Mouse (Mus musculus) kidney, embryonic 16.5 days (tissue): ENCODE measurements around the gene Atpaf2. TPM values are rescaled to one million over a fixed set of nuclear protein-coding genes. Genes with fewer than 3 reads are reported as not detected.
"Not testable (repeated sequence)": the region's sequence is repeated elsewhere in the genome, so short reads cannot be mapped to it uniquely, and the experiment has no call there.

Experiments used
- ATAC-seq: fragments of 200-750 bp; cut with Nextera tagmentation; 2 replicates; pipeline ENCODE4 v1.8.0; 2017; ENCODE audit warnings: moderate TSS enrichment; ENCODE audit not compliant: low FRiP score, low TSS enrichment
- H3K27ac ChIP-seq: fragments of 300-500 bp; sonication (generic); 2 replicates; pipeline ENCODE4 v1.5.1; 2014; ENCODE audit warnings: low read length
- H3K27me3 ChIP-seq: fragments of 300-500 bp; sonication (generic); 2 replicates; pipeline ENCODE4 v1.6.1; 2014; ENCODE audit warnings: low read length, control low read depth, mixed read lengths; ENCODE audit not compliant: insufficient read depth
- H3K36me3 ChIP-seq: fragments of 300-500 bp; sonication (generic); 2 replicates; pipeline ENCODE4 v1.6.1; 2014; ENCODE audit warnings: low read length, control low read depth, mixed read lengths; ENCODE audit not compliant: insufficient read depth
- H3K4me1 ChIP-seq: fragments of 300-500 bp; sonication (generic); 2 replicates; pipeline ENCODE4 v1.6.1; 2014; ENCODE audit warnings: low read length, control low read depth, mixed read lengths; ENCODE audit not compliant: insufficient read depth
- H3K4me2 ChIP-seq: fragments of 300-500 bp; sonication (generic); replicated peaks from 2 replicates; pipeline ENCODE4 v1.6.1; 2014; ENCODE audit warnings: low read depth, low read length
- H3K4me3 ChIP-seq: fragments of 300-500 bp; sonication (generic); 2 replicates; pipeline ENCODE4 v1.5.1; 2014; ENCODE audit warnings: mild to moderate bottlenecking, low read length
- H3K9ac ChIP-seq: fragments of 300-500 bp; sonication (generic); replicated peaks from 2 replicates; pipeline ENCODE4 v1.6.1; 2014; ENCODE audit warnings: low read length
- H3K9me3 ChIP-seq: fragments of 300-500 bp; sonication (generic); 2 replicates; pipeline ENCODE4 v1.6.1; 2016; ENCODE audit warnings: low read length, control low read depth
- WGBS: fragments of 180-500 bp; shearing (Covaris S2); extraction: QIAGEN DNeasy Blood & Tissue Kit; methylation state at CpG from one replicate; pipeline ENCODE4 v1.1.7; 2014; 5-methylcytosine and 5-hydroxymethylcytosine counted together
- polyA plus RNA-seq: library from polyadenylated mRNA; unstranded; fragments of >200 nt; fragmentation: Nextera tagmentation; extraction: Ambion mirVana; gene quantifications from 2 replicates; pipeline ENCODE4 v1.2.1, GENCODE M21; 2015

The Atpaf2 gene
- polyA plus RNA-seq = 61.4 and 62.1 TPM in 2 replicates

GRCm38 (mm10) chr11:60417717-60418472 is at the start of gene Atpaf2:
Gene Atpaf2, minus strand, starts transcription at chr11:60418457.
- peaks cover 27% of the 10 kb centered on the region for H3K4me1 ChIP-seq
- peak within 1 kb of the TSS; percentile 97 for H3K4me3 ChIP-seq
- WGBS = under 1% methylated on average over 39 of the region's 39 CpGs
- H3K4me2 ChIP-seq = peak within 1 kb of the TSS; percentile 93
- H3K9me3 ChIP-seq = no peaks in the 10 kb centered on the region
- peak within 1 kb of the TSS; percentile 90 for H3K9ac ChIP-seq
- no peaks in the 10 kb centered on the region for H3K36me3 ChIP-seq
- H3K27ac ChIP-seq = peak within 1 kb of the TSS; percentile 91
- peak; percentile 60 for ATAC-seq
- no peaks in the 10 kb centered on the region for H3K27me3 ChIP-seq

- 100% methylated on average over 2 of the region's 2 CpGs for WGBS
- Histone ChIP-seq H3K4me2 (no peak overlapping the region), H3K27ac (no peak overlapping the region), H3K36me3 (peaks cover 80% of the 10 kb centered on the region), H3K4me1 (no peaks in the 10 kb centered on the region), H3K27me3 (no peaks in the 10 kb centered on the region), H3K9ac (no peak overlapping the region), H3K4me3 (no peak overlapping the region), H3K9me3 (no peaks in the 10 kb centered on the region)
- ATAC-seq = peak; percentile 57; the same call in 1 of the 2 replicates
These were observed 47.7 kb upstream of the Atpaf2 start for GRCm38 (mm10) chr11:60465943-60466380.

GRCm38 (mm10) chr11:60457973-60458372 is 39.7 kb upstream of the Atpaf2 start:
- no peak for ATAC-seq
- Histone ChIP-seq H3K4me3 (no peak overlapping the region), H3K4me1 (peaks cover 14% of the 10 kb centered on the region), H3K36me3 (peaks cover 57% of the 10 kb centered on the region), H3K4me2 (no peak overlapping the region), H3K9me3 (no peaks in the 10 kb centered on the region), H3K9ac (no peak overlapping the region), H3K27me3 (no peaks in the 10 kb centered on the region), H3K27ac (no peak overlapping the region)
- WGBS = 90% methylated on average over 1 of the region's 1 CpGs

- Histone ChIP-seq H3K4me3 (peak overlapping the region; percentile 73), H3K9me3 (no peaks in the 10 kb centered on the region), H3K9ac (peak overlapping the region; percentile 91), H3K4me2 (peak overlapping the region; percentile 91), H3K27me3 (no peaks in the 10 kb centered on the region), H3K4me1 (peaks cover 14% of the 10 kb centered on the region), H3K27ac (peak overlapping the region; percentile 78), H3K36me3 (peaks cover 27% of the 10 kb centered on the region)
- peak; percentile 14; the same call in 1 of the 2 replicates for ATAC-seq
- under 1% methylated on average over 17 of the region's 17 CpGs for WGBS
These were observed 36.5 kb upstream of the Atpaf2 start for GRCm38 (mm10) chr11:60454745-60455087.

GRCm38 (mm10) chr11:60454080-60454744 is 36.0 kb upstream of the Atpaf2 start, which contains the start of gene Drg2:
Gene Drg2, plus strand, starts transcription at chr11:60454591.
- H3K27me3 ChIP-seq = no peaks in the 10 kb centered on the region
- H3K36me3 ChIP-seq = peaks cover 22% of the 10 kb centered on the region
- peak; percentile 88 for ATAC-seq
- peaks cover 14% of the 10 kb centered on the region for H3K4me1 ChIP-seq
- H3K9ac ChIP-seq = peak within 1 kb of the TSS; percentile 91
- peak within 1 kb of the TSS; percentile 91 for H3K4me2 ChIP-seq
- no peaks in the 10 kb centered on the region for H3K9me3 ChIP-seq
- 6% methylated on average over 27 of the region's 27 CpGs for WGBS
- H3K27ac ChIP-seq = peak within 1 kb of the TSS; percentile 78
- H3K4me3 ChIP-seq = peak within 1 kb of the TSS; percentile 73

GRCm38 (mm10) chr11:60444007-60444406 is 25.8 kb upstream of the Atpaf2 start:
- H3K9ac ChIP-seq = no peak overlapping the region
- no peak for ATAC-seq
- H3K4me3 ChIP-seq = no peak overlapping the region
- no peaks in the 10 kb centered on the region for H3K4me1 ChIP-seq
- H3K9me3 ChIP-seq = no peaks in the 10 kb centered on the region
- 79% methylated on average over 4 of the region's 4 CpGs for WGBS
- H3K27me3 ChIP-seq = no peaks in the 10 kb centered on the region
- no peak overlapping the region for H3K27ac ChIP-seq
- H3K36me3 ChIP-seq = peaks cover 30% of the 10 kb centered on the region
- H3K4me2 ChIP-seq = no peak overlapping the region

GRCm38 (mm10) chr11:60442896-60443295 is 24.6 kb upstream of the Atpaf2 start:
- H3K27me3 ChIP-seq = no peaks in the 10 kb centered on the region
- H3K4me2 ChIP-seq = no peak overlapping the region
- H3K9me3 ChIP-seq = no peaks in the 10 kb centered on the region
- no peak overlapping the region for H3K9ac ChIP-seq
- peaks cover 36% of the 10 kb centered on the region for H3K36me3 ChIP-seq
- WGBS = 90% methylated on average over 6 of the region's 6 CpGs
- H3K4me1 ChIP-seq = no peaks in the 10 kb centered on the region
- no peak overlapping the region for H3K27ac ChIP-seq
- H3K4me3 ChIP-seq = no peak overlapping the region
- ATAC-seq = no peak

GRCm38 (mm10) chr11:60440176-60440575 is 21.9 kb upstream of the Atpaf2 start:
- Histone ChIP-seq H3K9ac (no peak overlapping the region), H3K27ac (0 out of 2 replicates have a peak overlapping the region, but pooled peaks have one; percentile 43), H3K9me3 (no peaks in the 10 kb centered on the region), H3K36me3 (peaks cover 48% of the 10 kb centered on the region), H3K4me1 (no peaks in the 10 kb centered on the region), H3K4me2 (no peak overlapping the region), H3K4me3 (no peak overlapping the region), H3K27me3 (no peaks in the 10 kb centered on the region)
- WGBS = 42% methylated on average over 7 of the region's 7 CpGs
- ATAC-seq = no peak

GRCm38 (mm10) chr11:60439621-60440020 is 21.4 kb upstream of the Atpaf2 start:
- not testable (repeated sequence) for H3K27me3 ChIP-seq, H3K9ac ChIP-seq, H3K4me1 ChIP-seq, H3K27ac ChIP-seq, H3K4me2 ChIP-seq, H3K9me3 ChIP-seq, ATAC-seq, H3K4me3 ChIP-seq
- H3K36me3 ChIP-seq = peaks cover 53% of the 10 kb centered on the region
- WGBS = 18% methylated on average over 1 of the region's 1 CpGs

GRCm38 (mm10) chr11:60436618-60437017 is 18.4 kb upstream of the Atpaf2 start:
- no peak overlapping the region for H3K4me3 ChIP-seq
- no peak overlapping the region for H3K27ac ChIP-seq
- H3K9ac ChIP-seq = no peak overlapping the region
- 89% methylated on average over 3 of the region's 3 CpGs for WGBS
- no peak overlapping the region for H3K4me2 ChIP-seq
- H3K27me3 ChIP-seq = no peaks in the 10 kb centered on the region
- peaks cover 44% of the 10 kb centered on the region for H3K36me3 ChIP-seq
- H3K4me1 ChIP-seq = no peaks in the 10 kb centered on the region
- no peaks in the 10 kb centered on the region for H3K9me3 ChIP-seq
- ATAC-seq = no peak
